Mouse (Mus musculus): ENCODE measurements around the gene Hopx.

The Hopx gene

GRCm38 (mm10) chr5:77131879-77132278 is 17.0 kb upstream of the Hopx start:
- no peak for DNase-seq

DNA sequence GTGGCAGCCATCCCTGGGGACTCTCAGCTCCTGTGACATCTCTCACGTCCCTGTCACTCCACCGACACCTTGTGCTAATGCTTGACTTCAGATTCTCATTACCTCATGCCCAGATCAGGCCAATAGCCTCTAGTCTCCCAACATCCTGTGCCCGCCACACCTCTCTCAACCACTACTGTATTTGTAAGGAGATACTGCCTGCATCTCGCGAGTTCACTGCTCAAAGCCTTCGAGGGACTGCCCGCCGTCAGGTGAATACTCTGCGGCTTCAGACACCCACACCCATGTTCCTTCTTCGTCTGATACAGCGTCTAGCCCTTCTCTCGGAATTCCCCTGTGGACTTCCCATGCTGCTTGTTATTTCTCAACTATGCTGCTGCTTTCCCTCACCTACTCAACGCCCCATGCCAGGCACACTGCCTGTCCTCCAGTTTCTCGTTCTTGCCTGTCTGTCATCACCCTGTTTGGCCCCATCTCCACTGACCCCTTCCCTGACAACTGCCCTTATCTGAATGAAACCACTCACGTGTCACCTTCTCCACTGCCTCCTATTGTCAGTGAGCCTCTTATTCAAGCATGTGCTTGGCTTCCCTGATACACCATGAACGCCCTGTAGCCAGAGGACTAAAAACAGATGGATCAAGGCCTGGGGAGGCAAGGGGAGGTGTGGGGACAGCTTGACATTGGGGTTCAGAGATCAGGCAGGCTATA is 15.5 kb upstream of the Hopx start:
- no peak for DNase-seq

DNA sequence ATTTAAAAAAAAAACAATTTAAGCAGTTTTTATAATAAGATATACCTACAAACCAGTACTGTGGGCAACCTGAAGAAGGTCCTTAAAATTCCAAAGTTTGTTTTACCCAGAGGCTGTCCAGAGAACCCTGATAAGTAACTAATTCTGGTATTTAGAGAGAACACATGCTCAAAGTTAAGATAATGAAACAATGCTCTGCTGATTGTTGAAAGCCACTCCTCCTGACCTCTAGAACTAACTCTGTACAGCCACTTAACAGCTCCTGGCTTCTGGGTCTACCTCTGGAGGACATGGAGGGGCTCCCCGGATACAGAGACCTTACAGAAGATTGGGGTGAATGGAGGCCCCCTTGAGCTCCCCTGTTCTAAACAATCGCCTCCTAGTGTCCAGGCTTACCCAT is 15.0 kb upstream of the Hopx start:
- DNase-seq, result no peak

- no peak for DNase-seq
These were observed 13.9 kb upstream of the Hopx start for GRCm38 (mm10) chr5:77128854-77129253.

DNA sequence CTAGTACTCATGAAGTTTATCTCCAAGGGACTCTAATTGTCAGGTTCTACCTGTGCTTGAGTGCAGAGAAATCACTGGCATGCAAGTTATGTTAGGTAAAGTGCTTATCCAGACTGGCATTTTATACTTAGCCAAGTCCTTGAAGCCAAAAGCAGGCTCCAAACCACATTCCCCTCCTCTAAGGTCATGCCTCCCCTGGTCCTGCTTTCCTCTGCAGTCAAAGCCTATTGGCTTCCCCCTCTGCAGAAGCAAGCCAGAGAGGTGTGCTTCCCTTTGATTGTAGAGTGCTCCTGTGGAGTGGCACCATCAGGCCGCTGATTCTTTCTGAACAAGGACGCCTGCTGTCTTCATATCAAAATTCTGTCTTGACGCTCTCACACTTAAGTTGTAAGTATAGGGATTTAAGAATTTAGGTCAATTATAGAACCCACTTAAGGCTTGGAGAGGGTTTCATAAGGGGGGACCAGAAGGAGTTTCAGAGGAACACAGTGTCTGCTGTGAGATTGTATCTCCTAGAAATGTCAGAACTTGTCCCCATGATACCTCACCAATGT is 11.6 kb upstream of the Hopx start:
- DNase-seq, result no peak

GRCm38 (mm10) chr5:77124817-77125283 is 9.9 kb upstream of the Hopx start:
- DNase-seq, result no peak

- DNase-seq, result no peak
These were observed 9.2 kb upstream of the Hopx start for GRCm38 (mm10) chr5:77124165-77124564.

- no peak for DNase-seq
These were observed 8.7 kb upstream of the Hopx start for GRCm38 (mm10) chr5:77123597-77123996.

- peak; percentile 17 for DNase-seq
These were observed 7.6 kb upstream of the Hopx start for GRCm38 (mm10) chr5:77122254-77123192.

DNA sequence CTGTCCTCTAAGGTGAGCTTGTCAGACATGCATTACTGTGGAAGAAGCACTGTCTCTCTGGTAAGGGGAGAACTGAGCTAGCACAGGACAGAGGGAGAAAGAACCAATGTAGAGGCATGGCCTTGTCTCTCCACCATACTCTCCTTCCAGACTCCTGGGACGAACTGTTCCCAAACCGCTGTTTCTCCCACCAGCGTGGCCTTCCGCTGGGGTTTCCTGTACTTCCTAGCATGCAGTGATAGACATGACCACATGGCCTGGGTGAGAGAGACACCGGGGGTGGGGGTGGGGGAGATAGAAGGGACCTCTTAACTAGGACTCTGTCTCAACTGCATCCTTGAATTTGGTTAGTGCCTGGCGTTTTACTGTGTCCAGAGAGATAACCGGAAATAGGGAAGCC is 5.8 kb upstream of the Hopx start:
- DNase-seq, result no peak

DNA sequence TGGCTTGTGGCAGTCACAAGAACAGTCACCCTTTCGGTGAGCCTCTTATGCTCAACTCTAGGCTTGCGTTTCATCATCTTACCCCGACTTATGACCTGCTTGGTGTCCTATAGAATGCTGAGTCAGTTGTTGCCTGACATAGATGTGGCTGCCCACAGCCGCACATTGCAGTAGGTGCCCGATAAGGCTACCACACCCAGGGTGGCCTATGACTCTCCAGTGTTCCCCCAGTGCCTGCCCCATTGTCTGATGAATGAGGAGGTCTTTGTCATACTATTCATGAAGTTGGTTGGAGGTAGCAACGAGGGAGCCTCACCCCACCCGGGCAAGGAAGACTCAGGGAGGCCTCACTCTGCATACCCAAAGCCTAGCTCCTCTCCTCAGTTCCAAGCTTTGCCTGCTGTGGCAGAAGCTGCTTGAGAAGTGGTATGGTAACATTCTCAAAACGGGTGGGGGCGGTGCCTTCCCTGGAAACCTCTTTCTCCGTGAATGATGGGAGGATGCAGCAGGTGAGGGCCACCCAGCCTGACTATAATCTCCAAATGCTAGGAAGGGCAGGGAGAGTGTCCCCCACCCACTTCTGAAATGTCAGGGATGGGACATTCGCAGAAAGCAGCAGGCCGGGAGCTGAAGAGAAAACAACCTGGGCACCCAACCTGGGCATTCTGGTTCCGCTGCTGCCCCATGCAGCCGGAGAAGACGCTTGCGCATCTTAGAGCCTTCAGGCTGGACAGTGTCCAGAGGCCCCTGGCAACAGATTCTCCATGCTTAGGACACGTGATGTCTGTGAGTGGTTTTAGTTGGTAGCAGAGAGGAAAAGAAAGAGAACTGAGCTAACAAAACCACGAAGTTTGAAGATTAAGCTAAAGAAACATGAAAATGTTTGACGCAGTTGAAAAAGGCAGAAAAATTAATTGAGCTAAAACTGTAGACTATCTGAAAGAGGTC is 4.8 kb upstream of the Hopx start:
- no peak for DNase-seq

- no peak for DNase-seq
These were observed 811 bp upstream of the Hopx start for GRCm38 (mm10) chr5:77115732-77116131.

DNA sequence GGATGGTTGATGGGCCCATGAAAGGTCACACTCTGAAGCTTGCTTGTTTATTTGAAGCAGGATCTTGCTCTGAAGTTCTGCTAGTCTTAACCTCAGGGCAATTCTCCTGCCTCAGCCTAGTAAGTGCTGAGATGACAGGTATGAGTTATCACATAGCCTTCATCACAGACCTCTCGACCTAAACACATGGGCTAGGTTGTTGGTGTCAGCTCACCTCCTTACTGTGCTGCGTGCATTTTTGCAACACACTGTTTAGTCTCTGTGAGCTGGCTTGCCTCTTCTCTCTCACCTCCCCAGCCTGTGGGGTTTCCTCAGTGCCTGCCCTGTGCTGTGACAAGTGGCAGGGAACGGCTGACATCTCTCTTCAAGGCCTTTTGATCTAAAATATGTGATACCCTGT is 1.1 kb downstream of the Hopx start:
- DNase-seq, result no peak

DNA sequence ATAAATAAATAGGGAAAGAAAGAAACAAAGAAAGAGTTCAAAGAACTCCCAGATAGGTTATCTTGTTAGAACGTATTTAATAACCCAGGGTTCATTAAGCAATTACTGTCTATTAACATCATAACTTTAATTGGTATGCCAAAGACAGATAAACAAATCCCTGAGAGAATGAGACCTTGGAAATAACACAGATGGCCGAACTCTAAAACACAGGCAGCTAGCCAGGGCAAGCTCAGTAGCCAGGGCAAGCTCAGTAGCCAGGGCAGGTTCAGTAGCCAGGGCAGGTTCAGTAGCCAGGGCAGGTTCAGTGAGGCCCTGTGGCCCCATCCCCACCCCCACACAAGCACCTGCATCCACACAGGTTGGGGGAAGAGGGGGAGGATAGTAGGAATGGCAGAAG is 2.9 kb downstream of the Hopx start:
- DNase-seq, result no peak

DNA sequence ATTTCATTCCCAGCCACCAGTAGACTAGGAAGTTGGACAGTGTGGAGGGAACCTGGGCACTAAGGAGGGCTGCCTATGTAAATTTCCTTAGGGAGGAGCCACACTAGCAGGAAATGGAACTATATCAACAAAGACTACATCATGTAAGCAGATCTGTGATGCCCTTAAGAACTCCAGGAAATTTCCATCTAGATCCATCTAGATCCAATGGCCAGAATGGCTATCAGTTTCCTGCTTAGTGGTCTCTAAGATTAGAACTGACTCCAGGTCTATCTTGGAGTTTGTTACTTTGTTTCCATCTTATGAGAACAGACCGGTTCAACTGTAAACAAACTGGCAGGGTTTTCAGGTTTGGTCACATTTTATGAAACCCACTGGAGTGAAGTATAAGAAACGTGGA is 5.1 kb downstream of the Hopx start:
- DNase-seq, result no peak

- DNase-seq, result no peak
These were observed 6.1 kb downstream of the Hopx start for GRCm38 (mm10) chr5:77108806-77109205.

GRCm38 (mm10) chr5:77107146-77107822 is 7.6 kb downstream of the Hopx start:
- DNase-seq, result no peak

DNA sequence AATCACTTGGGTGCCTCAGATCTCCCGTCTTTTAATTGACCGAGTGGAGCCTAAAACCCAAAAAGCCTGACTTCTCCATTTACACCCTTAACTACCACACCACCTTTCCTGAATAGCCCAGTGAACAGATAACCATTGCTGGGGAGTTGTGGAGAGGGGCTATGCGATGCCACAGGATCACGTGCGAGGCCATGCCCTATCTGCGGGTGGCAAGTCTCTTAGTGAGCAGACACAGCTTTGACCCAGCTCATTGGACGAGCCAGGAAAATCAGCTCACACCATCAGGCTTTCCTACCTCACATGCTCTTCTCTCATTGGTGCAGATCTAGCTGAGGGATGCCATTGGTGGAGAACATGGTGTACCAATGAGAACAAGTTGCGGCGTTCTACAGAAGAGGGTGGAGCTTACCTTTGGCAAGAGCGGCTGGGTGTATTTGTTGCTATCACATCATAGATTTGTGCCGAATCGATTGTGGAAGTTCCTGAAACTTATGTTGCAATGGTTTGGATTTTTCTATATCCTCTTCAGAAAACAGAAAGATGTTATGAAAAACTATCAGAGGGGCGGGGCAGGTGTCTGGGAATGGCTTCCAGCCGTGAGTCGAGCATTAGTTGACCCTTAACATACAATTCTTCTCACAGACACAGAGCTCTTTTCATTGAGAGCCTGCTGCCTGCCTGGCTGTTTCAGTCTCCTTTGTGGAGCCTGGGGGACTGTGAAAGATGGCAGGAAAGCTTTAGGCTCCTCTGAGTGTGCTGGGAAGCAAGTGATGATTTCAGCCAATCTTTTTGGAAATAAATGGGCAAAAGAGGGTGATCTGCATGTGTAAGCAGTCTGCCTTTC is 12.2 kb downstream of the Hopx start:
- no peak for DNase-seq

- no peak for DNase-seq
These were observed 14.2 kb downstream of the Hopx start for GRCm38 (mm10) chr5:77100691-77101090.

DNA sequence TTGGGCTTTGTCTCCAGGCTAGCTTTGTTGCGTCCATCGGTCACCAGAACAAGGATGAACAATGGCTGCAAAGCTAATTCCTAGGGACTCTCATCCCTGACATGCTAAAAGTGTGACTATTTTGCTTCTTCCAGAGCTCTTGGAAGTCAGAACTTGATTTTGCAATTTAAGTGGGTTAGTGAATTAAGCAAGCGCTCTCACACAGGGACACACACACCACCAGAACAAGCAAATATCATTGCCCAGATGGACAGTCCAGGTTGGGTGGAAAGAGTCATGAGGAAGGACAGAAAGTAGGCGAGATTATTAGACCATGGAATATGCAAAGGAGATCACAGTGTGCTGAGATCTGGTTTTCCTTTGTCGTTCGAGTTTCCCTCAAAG is 14.9 kb downstream of the Hopx start:
- DNase-seq, result no peak
